21 mouse cellular contexts compared by ENCODE assay signal in genomic region chr3:84034115-84034780, GRCm38 (mm10). TPM values are rescaled to one million over a fixed set of nuclear protein-coding genes. Genes with fewer than 3 reads are reported as not detected.
A peak's percentile ranks its signal among the peaks of the same experiment; 100 is the strongest.
DNase-seq lines count a peak whose midpoint lies in the region; ATAC-seq and TF ChIP-seq lines count a peak whose summit lies in the region.
"Had no signal": no experiment of that assay in that cellular context is flagged by ENCODE, and none has a peak within 500 bp of the region (broad histone marks: within the 10 kb centered on the region; RNA-seq: fewer than 3 reads in every experiment).

No protein-coding gene starts in this region.

- H3K36me3 ChIP-seq in forebrain, embryonic 14.5 days (ENCODE audit: control insufficient read depth, insufficient read depth, low read length), result peaks cover 39% of the 10 kb centered on the region
- no peaks in the 10 kb centered on the region; the same call in 1 of the 2 replicates for H3K36me3 ChIP-seq in forebrain, embryonic 11.5 days (ENCODE audit: control insufficient read depth, insufficient read depth, low read length)
- H3K36me3 ChIP-seq in liver, embryonic 14.5 days (replicated peaks; ENCODE audit: control insufficient read depth, insufficient read depth, low read depth), result peaks cover 15% of the 10 kb centered on the region

- no peak for TF ChIP-seq EP300 in liver, embryonic 14.5 days (IDR thresholded peaks at IDR 0.05; ENCODE audit: low read depth)

- H3K9me3 ChIP-seq in forebrain, embryonic 14.5 days (replicated peaks; ENCODE audit: control insufficient read depth, low read length), result no peaks in the 10 kb centered on the region
- no peaks in the 10 kb centered on the region for H3K9me3 ChIP-seq in forebrain, embryonic 11.5 days (ENCODE audit: control insufficient read depth, low read length)
- H3K9me3 ChIP-seq in liver, embryonic 14.5 days (ENCODE audit: control insufficient read depth, low read length), result no peaks in the 10 kb centered on the region
- H3K9me3 ChIP-seq: embryonic facial prominence, embryonic 15.5 days; kidney, embryonic 15.5 days; limb, embryonic 13.5 days; midbrain, embryonic 12.5 days had no signal

- no peak for TF ChIP-seq CTCF in liver, embryonic 14.5 days (IDR thresholded peaks at IDR 0.05; ENCODE audit: low read depth)

- H3K4me1 ChIP-seq in forebrain, embryonic 14.5 days (ENCODE audit: control insufficient read depth, insufficient read depth, low read length), result peaks cover 49% of the 10 kb centered on the region
- H3K4me1 ChIP-seq in forebrain, embryonic 11.5 days (replicated peaks; ENCODE audit: control insufficient read depth, insufficient read depth, low read length), result 0 out of 2 replicates have a peak, but pooled peaks cover 4% of the 10 kb centered on the region
- H3K4me1 ChIP-seq in liver, embryonic 14.5 days (replicated peaks; ENCODE audit: control insufficient read depth in 2 of 2, insufficient read depth in 2 of 2, low read length in 1 of 2), result peaks cover 39 to 44% of the 10 kb centered on the region in 2 experiments

- no peak overlapping the region for H3K4me3 ChIP-seq in forebrain, embryonic 14.5 days (ENCODE audit: low read depth, low read length)
- H3K4me3 ChIP-seq in forebrain, embryonic 11.5 days (ENCODE audit: low read depth, low read length), result no peak overlapping the region
- H3K4me3 ChIP-seq in liver, embryonic 14.5 days (ENCODE audit: insufficient read depth in 1 of 2, low read depth in 2 of 2, low read length in 2 of 2), result no peak overlapping the region
- H3K4me3 ChIP-seq: embryonic facial prominence, embryonic 15.5 days; heart, adult 2 months; kidney, embryonic 15.5 days; limb, embryonic 13.5 days; midbrain, embryonic 12.5 days had no signal

- no peak for ATAC-seq in forebrain, embryonic 14.5 days
- ATAC-seq in forebrain, embryonic 11.5 days (replicated peaks; ENCODE audit: low FRiP score), result no peak
- no peak for ATAC-seq in liver, embryonic 14.5 days (ENCODE audit: insufficient read depth)
- ATAC-seq in megakaryocyte, adult 5-6 weeks (ENCODE audit: poor library complexity, severe bottlenecking), result no peak
- ATAC-seq: inflammation-experienced regulatory T-cells, adult 6 months had no signal

- no peak for DNase-seq in forebrain, embryonic 14.5 days (ENCODE audit: low spot score)
- no peak for DNase-seq in forebrain, embryonic 11.5 days (ENCODE audit: low spot score)
- peak; percentile 55 for DNase-seq in kidney, adult 9 months
- DNase-seq in kidney, postnatal 36 days, result no peak
- no peak for DNase-seq in liver, embryonic 14.5 days (ENCODE audit: low read depth in 3 of 3, low spot score in 3 of 3)
- DNase-seq in spleen, postnatal 36 days (ENCODE audit: low spot score in 2 of 2), result no peak
- no peak for DNase-seq in frontal cortex, postnatal 14 days (ENCODE audit: low spot score in 2 of 2)
- DNase-seq: cerebellum, adult 18-20 months; cerebellum, postnatal 25 days; gastrocnemius, postnatal 14 days; heart, adult 2 months; retina, postnatal 1 day; thymus, adult 18-20 months had no signal

- no peak overlapping the region for H3K9ac ChIP-seq in forebrain, embryonic 14.5 days (ENCODE audit: low read length)
- H3K9ac ChIP-seq in forebrain, embryonic 11.5 days (ENCODE audit: low read length), result no peak overlapping the region
- H3K9ac ChIP-seq in liver, embryonic 14.5 days (replicated peaks), result no peak overlapping the region; the same call in 1 of the 2 replicates
- H3K9ac ChIP-seq: embryonic facial prominence, embryonic 15.5 days; kidney, embryonic 15.5 days; limb, embryonic 13.5 days; midbrain, embryonic 12.5 days had no signal

- peak overlapping the region; percentile 21; the same call in 1 of the 2 replicates for H3K4me2 ChIP-seq in forebrain, embryonic 14.5 days (ENCODE audit: low read length)
- H3K4me2 ChIP-seq in forebrain, embryonic 11.5 days (ENCODE audit: low read depth, low read length, severe bottlenecking), result no peak overlapping the region
- peak overlapping the region; percentile 100 for H3K4me2 ChIP-seq in liver, embryonic 14.5 days (ENCODE audit: low read depth)
- H3K4me2 ChIP-seq: embryonic facial prominence, embryonic 15.5 days; kidney, embryonic 15.5 days; limb, embryonic 13.5 days; midbrain, embryonic 12.5 days had no signal

- no peaks in the 10 kb centered on the region for H3K27me3 ChIP-seq in forebrain, embryonic 14.5 days (replicated peaks; ENCODE audit: control insufficient read depth, insufficient read depth, low read length)
- H3K27me3 ChIP-seq in forebrain, embryonic 11.5 days (ENCODE audit: control insufficient read depth, insufficient read depth, low read length), result no peaks in the 10 kb centered on the region
- H3K27me3 ChIP-seq in liver, embryonic 14.5 days (ENCODE audit: control insufficient read depth, insufficient read depth, low read length), result no peaks in the 10 kb centered on the region
- H3K27me3 ChIP-seq: CH12.LX; embryonic facial prominence, embryonic 15.5 days; kidney, embryonic 15.5 days; limb, embryonic 13.5 days; midbrain, embryonic 12.5 days had no signal

- 90% methylated on average over 5 of the region's 5 CpGs for WGBS in forebrain, embryonic 14.5 days
- WGBS in forebrain, embryonic 11.5 days, result 87% methylated on average over 5 of the region's 5 CpGs
- WGBS in liver, embryonic 14.5 days (ENCODE audit: insufficient replicate concordance), result 50% methylated on average over 5 of the region's 5 CpGs

- H3K27ac ChIP-seq in forebrain, embryonic 14.5 days (ENCODE audit: low read depth, low read length), result no peak overlapping the region
- no peak overlapping the region for H3K27ac ChIP-seq in forebrain, embryonic 11.5 days (ENCODE audit: low read depth, low read length)
- peak overlapping the region; percentile 93 for H3K27ac ChIP-seq in liver, embryonic 14.5 days
- H3K27ac ChIP-seq: embryonic facial prominence, embryonic 15.5 days; heart, adult 2 months; kidney, embryonic 15.5 days; limb, embryonic 13.5 days; macrophage; midbrain, embryonic 12.5 days had no signal

RNA-seq across cellular contexts. Expression of gene Tmem131l, which starts 5.7 kb away (rescaled TPM):
- polyA plus RNA-seq in forebrain, embryonic 14.5 days (2014; fragmentation: Nextera tagmentation; extraction: Ambion mirVana), result 123 and 131 TPM in 2 replicates
- 96.0 and 99.2 TPM in 2 replicates for polyA plus RNA-seq in forebrain, embryonic 11.5 days (2014; fragmentation: Nextera tagmentation; extraction: Ambion mirVana)
- 17.9 and 18.9 TPM in 2 replicates for polyA plus RNA-seq in liver, embryonic 14.5 days (2012; rRNA removed)
- polyA plus RNA-seq in liver, embryonic 14.5 days (2014; fragmentation: Nextera tagmentation; extraction: Ambion mirVana), result 24.5 and 25.3 TPM in 2 replicates
- 40.0 and 63.5 TPM in 2 replicates for total RNA-seq in megakaryocyte, adult 5-6 weeks (2015)
- total RNA-seq in megakaryocyte, adult 5-6 weeks (2017), result 29.7 and 40.2 TPM in 2 replicates
